Mouse (Mus musculus): ENCODE data around the gene Sash1. TPM values are rescaled to one million over a fixed set of nuclear protein-coding genes. Genes with fewer than 3 reads are reported as not detected.

The Sash1 gene
- polyA plus RNA-seq, 1 experiment from 2014 or later: 4.4 TPM

- Histone ChIP-seq H3K4me1 (replicated peaks) (no peaks in the 10 kb centered on the region), H3K36me3 (peaks cover 14% of the 10 kb centered on the region), H3K27me3 (no peaks in the 10 kb centered on the region), H3K9me3 (no peaks in the 10 kb centered on the region), H3K27ac (no peak overlapping the region), H3K9ac (no peak overlapping the region), H3K4me3 (no peak overlapping the region), H3K4me2 (no peak overlapping the region)
- WGBS: 86% methylated on average over 2 of the region's 2 CpGs
- no peak for ATAC-seq (ENCODE audit: low FRiP score)
Measured at GRCm38 (mm10) chr10:8775794-8776193, 110.1 kb downstream of the Sash1 start.

- ATAC-seq (ENCODE audit: low FRiP score): no peak
- Histone ChIP-seq H3K4me1 (replicated peaks) (no peaks in the 10 kb centered on the region), H3K9me3 (peaks cover 4% of the 10 kb centered on the region; the same call in 1 of the 2 replicates), H3K4me2 (no peak overlapping the region), H3K4me3 (no peak overlapping the region), H3K36me3 (peaks cover 8% of the 10 kb centered on the region), H3K27ac (no peak overlapping the region), H3K9ac (no peak overlapping the region), H3K27me3 (no peaks in the 10 kb centered on the region)
- 89% methylated on average over 4 of the region's 4 CpGs for WGBS
Measured at GRCm38 (mm10) chr10:8772464-8773209, 113.2 kb downstream of the Sash1 start.

GRCm38 (mm10) chr10:8770931-8771653 lies 114.8 kb downstream of the Sash1 start:
- ATAC-seq (ENCODE audit: low FRiP score): no peak
- no peak overlapping the region for H3K4me3 ChIP-seq
- WGBS: 90% methylated on average over 12 of the region's 12 CpGs

GRCm38 (mm10) chr10:8768654-8769053 lies 117.2 kb downstream of the Sash1 start:
- H3K27ac ChIP-seq: no peak overlapping the region
- no peak for ATAC-seq (ENCODE audit: low FRiP score)
- no peaks in the 10 kb centered on the region for H3K27me3 ChIP-seq
- H3K9ac ChIP-seq: no peak overlapping the region
- peaks cover 4% of the 10 kb centered on the region; the same call in 1 of the 2 replicates for H3K9me3 ChIP-seq
- no peak overlapping the region for H3K4me3 ChIP-seq
- 88% methylated on average over 8 of the region's 8 CpGs for WGBS
- 0 out of 2 replicates have a peak, but pooled peaks cover 3% of the 10 kb centered on the region for H3K36me3 ChIP-seq
- no peaks in the 10 kb centered on the region for H3K4me1 ChIP-seq (replicated peaks)
- no peak overlapping the region for H3K4me2 ChIP-seq

More at GRCm38 (mm10) chr10:8770931-8771653, 114.8 kb downstream of the Sash1 start:
- H3K36me3 ChIP-seq: peaks cover 8% of the 10 kb centered on the region
- H3K27ac ChIP-seq: no peak overlapping the region
- H3K27me3 ChIP-seq: no peaks in the 10 kb centered on the region
- H3K4me1 ChIP-seq (replicated peaks): no peaks in the 10 kb centered on the region
- H3K9me3 ChIP-seq: peaks cover 4% of the 10 kb centered on the region; the same call in 1 of the 2 replicates
- no peak overlapping the region for H3K9ac ChIP-seq
- H3K4me2 ChIP-seq: no peak overlapping the region

GRCm38 (mm10) chr10:8767381-8767780 lies 118.5 kb downstream of the Sash1 start:
- no peak for ATAC-seq (ENCODE audit: low FRiP score)
- 0 out of 2 replicates have a peak, but pooled peaks cover 3% of the 10 kb centered on the region for H3K36me3 ChIP-seq
- H3K27ac ChIP-seq: no peak overlapping the region
- no peak overlapping the region for H3K4me3 ChIP-seq
- H3K4me1 ChIP-seq (replicated peaks): peaks cover 8% of the 10 kb centered on the region
- WGBS: 92% methylated on average over 5 of the region's 5 CpGs
- no peak overlapping the region for H3K4me2 ChIP-seq
- no peak overlapping the region for H3K9ac ChIP-seq
- H3K27me3 ChIP-seq: no peaks in the 10 kb centered on the region
- H3K9me3 ChIP-seq: peaks cover 4% of the 10 kb centered on the region; the same call in 1 of the 2 replicates

- 0 out of 2 replicates have a peak, but pooled peaks cover 3% of the 10 kb centered on the region for H3K36me3 ChIP-seq
- H3K27ac ChIP-seq: no peak overlapping the region
- ATAC-seq (ENCODE audit: low FRiP score): no peak
- H3K27me3 ChIP-seq: no peaks in the 10 kb centered on the region
- no peak overlapping the region for H3K4me3 ChIP-seq
- peaks cover 4% of the 10 kb centered on the region; the same call in 1 of the 2 replicates for H3K9me3 ChIP-seq
- H3K4me2 ChIP-seq: no peak overlapping the region
- peaks cover 19% of the 10 kb centered on the region for H3K4me1 ChIP-seq (replicated peaks)
- H3K9ac ChIP-seq: no peak overlapping the region
- WGBS: 82% methylated on average over 10 of the region's 10 CpGs
Measured at GRCm38 (mm10) chr10:8765922-8766522, 119.8 kb downstream of the Sash1 start.

- Histone ChIP-seq H3K9me3 (no peaks in the 10 kb centered on the region), H3K4me2 (peak overlapping the region; percentile 51), H3K9ac (no peak overlapping the region), H3K27me3 (no peaks in the 10 kb centered on the region), H3K27ac (no peak overlapping the region), H3K4me1 (replicated peaks) (peaks cover 32% of the 10 kb centered on the region), H3K36me3 (no peaks in the 10 kb centered on the region), H3K4me3 (peak overlapping the region; percentile 34)
- peak; percentile 25; the same call in 1 of the 2 replicates for ATAC-seq (ENCODE audit: low FRiP score)
- WGBS: 16% methylated on average over 12 of the region's 12 CpGs
Measured at GRCm38 (mm10) chr10:8762771-8763170, 123.1 kb downstream of the Sash1 start.

GRCm38 (mm10) chr10:8762209-8762701 lies 123.6 kb downstream of the Sash1 start:
- peak overlapping the region; percentile 75 for H3K27ac ChIP-seq
- H3K4me1 ChIP-seq (replicated peaks): peaks cover 37% of the 10 kb centered on the region
- 2% methylated on average over 14 of the region's 14 CpGs for WGBS
- H3K27me3 ChIP-seq: no peaks in the 10 kb centered on the region
- H3K4me3 ChIP-seq: peak overlapping the region; percentile 34
- H3K4me2 ChIP-seq: peak overlapping the region; percentile 51
- no peaks in the 10 kb centered on the region for H3K9me3 ChIP-seq
- peak overlapping the region; percentile 65 for H3K9ac ChIP-seq
- H3K36me3 ChIP-seq: no peaks in the 10 kb centered on the region
- ATAC-seq (ENCODE audit: low FRiP score): peak; percentile 36

GRCm38 (mm10) chr10:8761656-8762055 lies 124.2 kb downstream of the Sash1 start:
- Histone ChIP-seq H3K9ac (peak overlapping the region; percentile 65), H3K27ac (peak overlapping the region; percentile 75), H3K4me3 (peak overlapping the region; percentile 34), H3K4me1 (replicated peaks) (peaks cover 43% of the 10 kb centered on the region), H3K4me2 (peak overlapping the region; percentile 51), H3K27me3 (no peaks in the 10 kb centered on the region), H3K36me3 (no peaks in the 10 kb centered on the region), H3K9me3 (no peaks in the 10 kb centered on the region)
- no peak for ATAC-seq (ENCODE audit: low FRiP score)
- WGBS: 32% methylated on average over 9 of the region's 9 CpGs

GRCm38 (mm10) chr10:8760598-8760997 lies 125.3 kb downstream of the Sash1 start:
- Histone ChIP-seq H3K4me1 (replicated peaks) (peaks cover 51% of the 10 kb centered on the region), H3K27me3 (no peaks in the 10 kb centered on the region), H3K9ac (peak overlapping the region; percentile 29; the same call in 1 of the 2 replicates), H3K9me3 (no peaks in the 10 kb centered on the region), H3K4me3 (peak overlapping the region; percentile 34), H3K36me3 (no peaks in the 10 kb centered on the region), H3K4me2 (peak overlapping the region; percentile 51), H3K27ac (peak overlapping the region; percentile 75)
- 7% methylated on average over 4 of the region's 4 CpGs for WGBS
- ATAC-seq (ENCODE audit: low FRiP score): peak; percentile 38

GRCm38 (mm10) chr10:8759228-8759627 lies 126.6 kb downstream of the Sash1 start:
- Histone ChIP-seq H3K9ac (no peak overlapping the region), H3K9me3 (no peaks in the 10 kb centered on the region), H3K4me1 (replicated peaks) (peaks cover 54% of the 10 kb centered on the region), H3K4me2 (peak overlapping the region; percentile 18; the same call in 1 of the 2 replicates), H3K27me3 (no peaks in the 10 kb centered on the region), H3K36me3 (no peaks in the 10 kb centered on the region), H3K27ac (0 out of 2 replicates have a peak overlapping the region, but pooled peaks have one; percentile 1), H3K4me3 (0 out of 2 replicates have a peak overlapping the region, but pooled peaks have one; percentile 2)
- no peak for ATAC-seq (ENCODE audit: low FRiP score)
- WGBS: 91% methylated on average over 7 of the region's 7 CpGs
